ENCODE assay signal across 9 mouse cellular contexts in the genomic region with DNA sequence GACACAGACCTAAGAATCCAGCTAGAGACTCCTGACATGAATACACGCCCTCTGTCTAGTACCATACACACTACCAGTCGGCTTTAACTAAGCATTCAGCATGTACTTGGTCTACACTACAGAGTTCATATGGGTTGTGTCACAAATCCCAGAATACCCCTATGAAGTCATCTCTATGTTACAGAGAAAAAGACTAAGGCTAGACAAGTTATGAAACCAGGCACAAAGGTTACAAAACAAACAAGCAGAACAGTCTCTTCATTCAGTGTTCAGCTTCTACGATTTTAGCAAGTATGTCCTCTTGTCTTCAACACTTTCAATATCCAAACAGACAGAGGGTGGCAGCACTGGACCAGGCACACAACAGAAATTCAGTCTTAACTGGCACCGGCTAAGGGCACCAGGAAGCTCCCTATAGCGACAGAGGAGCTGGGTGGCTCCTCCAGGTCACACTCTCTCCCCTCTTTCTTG. TPM values are rescaled to one million over a fixed set of nuclear protein-coding genes. Genes with fewer than 3 reads are reported as not detected.
DNase-seq lines count a peak whose midpoint lies in the region; ATAC-seq and TF ChIP-seq lines count a peak whose summit lies in the region.
"Had no signal": no experiment of that assay in that cellular context is flagged by ENCODE, and none has a peak within 500 bp of the region (broad histone marks: within the 10 kb centered on the region; RNA-seq: fewer than 3 reads in every experiment).

No protein-coding gene starts in this region.

- no peak overlapping the region for H3K4me2 ChIP-seq in heart, embryonic 11.5 days

- WGBS in heart, embryonic 11.5 days (ENCODE audit: insufficient replicate concordance): 42% methylated on average over 5 of the region's 5 CpGs
- WGBS in lung, adult 2 months: 11% methylated on average over 5 of the region's 5 CpGs

- H3K27ac ChIP-seq in heart, embryonic 11.5 days (ENCODE audit: low read depth, low read length): 0 out of 2 replicates have a peak overlapping the region, but pooled peaks have one; percentile 4

- ATAC-seq in heart, embryonic 11.5 days (replicated peaks; ENCODE audit: insufficient number of reproducible peaks, low FRiP score, low TSS enrichment): no peak; the same call in 1 of the 2 replicates
- ATAC-seq in erythroid progenitor cell, adult 5-6 weeks (replicated peaks; ENCODE audit: low FRiP score, poor library complexity, severe bottlenecking): no peak

- peaks cover 38% of the 10 kb centered on the region for H3K4me1 ChIP-seq in heart, embryonic 11.5 days (ENCODE audit: control insufficient read depth, insufficient read depth, low read length)
- H3K4me1 ChIP-seq in lung, adult 2 months (ENCODE audit: control insufficient read depth, insufficient read depth, low read length): peaks cover 24% of the 10 kb centered on the region

- peak; percentile 67 for TF ChIP-seq CTCF in lung, adult 2 months (IDR thresholded peaks at IDR 0.05; ENCODE audit: insufficient read depth, low read length)

- peaks cover 7% of the 10 kb centered on the region; the same call in 1 of the 2 replicates for H3K36me3 ChIP-seq in heart, embryonic 11.5 days (ENCODE audit: control insufficient read depth, insufficient read depth, low read length)

- no peak overlapping the region for H3K9ac ChIP-seq in heart, embryonic 11.5 days (ENCODE audit: low read depth, low read length)

- H3K27me3 ChIP-seq in heart, embryonic 11.5 days (ENCODE audit: control insufficient read depth, insufficient read depth, low read length): no peaks in the 10 kb centered on the region

- peak; percentile 56 for DNase-seq in CD4-positive helper T cell, adult 2 months (ENCODE audit: low read depth, low spot score)
- peak; percentile 58 to 61 for DNase-seq in adrenal gland, adult 18-20 months (ENCODE audit: low spot score in 2 of 2)
- peak; percentile 51 for DNase-seq in embryo, embryonic 10 days (ENCODE audit: low spot score)
- peak; percentile 56 to 71 for DNase-seq in kidney, postnatal 4 days
- peak; percentile 63 for DNase-seq in lung, adult 2 months
- DNase-seq in right cerebral cortex, postnatal 10 days (ENCODE audit: low spot score in 2 of 2): peak; percentile 67 to 71

- TF ChIP-seq POLR2A in lung, adult 2 months (IDR thresholded peaks at IDR 0.05; ENCODE audit: borderline replicate concordance, extremely low read depth, low read depth, low read length): no peak

- no peaks in the 10 kb centered on the region for H3K9me3 ChIP-seq in heart, embryonic 11.5 days (replicated peaks; ENCODE audit: control insufficient read depth, low read length)

- H3K4me3 ChIP-seq in heart, embryonic 11.5 days (ENCODE audit: low read depth, low read length): no peak overlapping the region
- H3K4me3 ChIP-seq in lung, adult 2 months (replicated peaks; ENCODE audit: extremely low read depth, low read depth, low read length): no peak overlapping the region

RNA-seq across cellular contexts. Expression of a gene that starts 15.1 kb away (rescaled TPM):
- not detected for total RNA-seq in adrenal gland, adult 18-20 months (2021)
- 0.80 and 1.2 TPM in 2 replicates for polyA plus RNA-seq in heart, embryonic 11.5 days (2014; fragmentation: Nextera tagmentation; extraction: Ambion mirVana)
- polyA plus RNA-seq in lung, adult 2 months (2012; rRNA removed): not detected in 2 replicates
- not detected in 2 replicates for total RNA-seq in erythroid progenitor cell, adult 5-6 weeks (2015; ENCODE audit: low replicate concordance)
- total RNA-seq in erythroid progenitor cell, adult 5-6 weeks (2017; ENCODE audit: low replicate concordance): 3.3 TPM in 1 of 2 replicates, not detected in the other
- total RNA-seq: gastrocnemius, postnatal 4 days had no signal

RNA-seq across cellular contexts. Expression of a gene that starts 35.8 kb away (rescaled TPM):
- 100 to 1,000 TPM; 397 to 651 TPM for total RNA-seq in adrenal gland, adult 18-20 months (2021)
- 798 and 824 TPM in 2 replicates for polyA plus RNA-seq in heart, embryonic 11.5 days (2014; fragmentation: Nextera tagmentation; extraction: Ambion mirVana)
- polyA plus RNA-seq in lung, adult 2 months (2012; rRNA removed): 164 and 199 TPM in 2 replicates
- 91.5 and 119 TPM in 2 replicates for total RNA-seq in erythroid progenitor cell, adult 5-6 weeks (2015; ENCODE audit: low replicate concordance)
- total RNA-seq in erythroid progenitor cell, adult 5-6 weeks (2017; ENCODE audit: low replicate concordance): 60.7 and 90.5 TPM in 2 replicates

RNA-seq across cellular contexts. Expression of a gene that starts 47.4 kb away (rescaled TPM):
- total RNA-seq in adrenal gland, adult 18-20 months (2021): 10 to 100 TPM; 54.7 to 57.1 TPM
- polyA plus RNA-seq in heart, embryonic 11.5 days (2014; fragmentation: Nextera tagmentation; extraction: Ambion mirVana): 46.2 and 56.2 TPM in 2 replicates
- 80.0 and 91.4 TPM in 2 replicates for polyA plus RNA-seq in lung, adult 2 months (2012; rRNA removed)
- total RNA-seq in erythroid progenitor cell, adult 5-6 weeks (2015; ENCODE audit: low replicate concordance): 44.0 and 52.8 TPM in 2 replicates
- total RNA-seq in erythroid progenitor cell, adult 5-6 weeks (2017; ENCODE audit: low replicate concordance): 32.6 and 35.5 TPM in 2 replicates
